Comparison of ENCODE assay signal across 9 mouse cellular contexts in the genomic region with DNA sequence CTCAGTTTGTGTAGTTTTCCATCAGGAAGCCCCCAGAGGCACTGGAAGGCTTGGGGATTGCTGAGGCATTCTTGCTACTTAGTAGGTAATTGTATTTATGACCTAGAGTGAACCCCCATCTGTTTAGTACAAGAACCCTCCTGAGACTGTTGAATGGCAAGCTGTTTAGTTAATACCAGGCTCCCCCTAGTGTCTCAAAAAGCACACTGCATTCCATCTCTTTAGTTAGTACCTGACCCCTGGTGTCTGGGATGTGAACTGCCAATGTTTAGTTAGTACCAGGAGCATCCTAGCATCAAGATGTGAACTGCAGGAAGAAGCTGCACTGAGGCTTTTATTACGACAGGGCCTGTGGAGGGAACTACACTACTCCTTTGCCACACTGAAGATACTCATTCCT. TPM values are rescaled to one million over a fixed set of nuclear protein-coding genes. Genes with fewer than 3 reads are reported as not detected.
A peak's percentile ranks its signal among the peaks of the same experiment; 100 is the strongest.
DNase-seq lines count a peak whose midpoint lies in the region; ATAC-seq and TF ChIP-seq lines count a peak whose summit lies in the region.
"Had no signal": no experiment of that assay in that cellular context is flagged by ENCODE, and none has a peak within 500 bp of the region (broad histone marks: within the 10 kb centered on the region; RNA-seq: fewer than 3 reads in every experiment).

No protein-coding gene starts in this region.

- no peak for TF ChIP-seq POLR2A in cortical plate, adult 2 months (IDR thresholded peaks at IDR 0.05; ENCODE audit: extremely low read depth, insufficient read depth, low read length)

- H3K9me3 ChIP-seq in kidney, embryonic 16.5 days (ENCODE audit: low read length): no peaks in the 10 kb centered on the region
- H3K9me3 ChIP-seq in liver, embryonic 11.5 days (ENCODE audit: control insufficient read depth, low read length): no peaks in the 10 kb centered on the region
- H3K9me3 ChIP-seq in neural tube, embryonic 13.5 days: no peaks in the 10 kb centered on the region
- H3K9me3 ChIP-seq: embryonic facial prominence, embryonic 12.5 days had no signal

- peak; percentile 92 for ATAC-seq in activated CD4-positive, CD25-positive, alpha-beta regulatory T cell, adult 4 months
- ATAC-seq in kidney, embryonic 16.5 days (ENCODE audit: low FRiP score, low TSS enrichment): peak; percentile 63; the same call in 1 of the 2 replicates
- ATAC-seq in liver, embryonic 11.5 days (replicated peaks; ENCODE audit: low FRiP score): 0 out of 2 replicates have a peak, but pooled peaks have one; percentile 49
- ATAC-seq in neural tube, embryonic 13.5 days (ENCODE audit: low read depth): peak; percentile 74

- DNase-seq in 416B (ENCODE audit: low read depth): peak; percentile 93
- peak; percentile 42 for DNase-seq in gastrocnemius, postnatal 25 days
- peak; percentile 36 for DNase-seq in liver, embryonic 11.5 days (ENCODE audit: low spot score)
- peak; percentile 82 for DNase-seq in telencephalon, adult 2 months (ENCODE audit: low read depth, low spot score)

- H3K4me1 ChIP-seq in cortical plate, adult 2 months (ENCODE audit: control insufficient read depth, insufficient read depth, low read length): no peaks in the 10 kb centered on the region
- H3K4me1 ChIP-seq in kidney, embryonic 16.5 days (ENCODE audit: insufficient read depth, low read length): peaks cover 5% of the 10 kb centered on the region; the same call in 1 of the 2 replicates
- H3K4me1 ChIP-seq in liver, embryonic 11.5 days (replicated peaks; ENCODE audit: control insufficient read depth, insufficient read depth, low read length): peaks cover 7% of the 10 kb centered on the region; the same call in 1 of the 2 replicates
- H3K4me1 ChIP-seq in neural tube, embryonic 13.5 days (replicated peaks): 0 out of 2 replicates have a peak, but pooled peaks cover 8% of the 10 kb centered on the region
- H3K4me1 ChIP-seq: embryonic facial prominence, embryonic 12.5 days had no signal

- no peaks in the 10 kb centered on the region for H3K27me3 ChIP-seq in kidney, embryonic 16.5 days (ENCODE audit: insufficient read depth, low read length)
- H3K27me3 ChIP-seq in liver, embryonic 11.5 days (replicated peaks; ENCODE audit: control insufficient read depth, insufficient read depth, low read length): no peaks in the 10 kb centered on the region
- no peaks in the 10 kb centered on the region for H3K27me3 ChIP-seq in neural tube, embryonic 13.5 days
- H3K27me3 ChIP-seq: embryonic facial prominence, embryonic 12.5 days had no signal

- TF ChIP-seq CTCF in cortical plate, adult 2 months (IDR thresholded peaks at IDR 0.05; ENCODE audit: extremely low read depth, insufficient read depth, low read length): peak; percentile 85

- H3K4me3 ChIP-seq in cortical plate, adult 2 months (ENCODE audit: insufficient read depth, low read length): no peak overlapping the region
- no peak overlapping the region for H3K4me3 ChIP-seq in kidney, embryonic 16.5 days (ENCODE audit: low read length)
- no peak overlapping the region for H3K4me3 ChIP-seq in liver, embryonic 11.5 days (ENCODE audit: low read depth, low read length)
- H3K4me3 ChIP-seq in neural tube, embryonic 13.5 days: no peak overlapping the region
- H3K4me3 ChIP-seq: embryonic facial prominence, embryonic 12.5 days had no signal

- 21% methylated on average over 1 of the region's 1 CpGs for WGBS in kidney, embryonic 16.5 days
- 24% methylated on average over 1 of the region's 1 CpGs for WGBS in liver, embryonic 11.5 days
- 34% methylated on average over 1 of the region's 1 CpGs for WGBS in neural tube, embryonic 13.5 days

- H3K4me2 ChIP-seq in kidney, embryonic 16.5 days (replicated peaks; ENCODE audit: low read depth, low read length): no peak overlapping the region
- no peak overlapping the region for H3K4me2 ChIP-seq in liver, embryonic 11.5 days
- no peak overlapping the region for H3K4me2 ChIP-seq in neural tube, embryonic 13.5 days
- H3K4me2 ChIP-seq: embryonic facial prominence, embryonic 12.5 days had no signal

- H3K27ac ChIP-seq in cortical plate, adult 2 months (ENCODE audit: insufficient read depth, low read length): no peak overlapping the region
- H3K27ac ChIP-seq in kidney, embryonic 16.5 days (ENCODE audit: low read length): no peak overlapping the region
- H3K27ac ChIP-seq in liver, embryonic 11.5 days (ENCODE audit: low read depth, low read length): no peak overlapping the region
- no peak overlapping the region for H3K27ac ChIP-seq in neural tube, embryonic 13.5 days (replicated peaks)
- H3K27ac ChIP-seq: embryonic facial prominence, embryonic 12.5 days had no signal

- H3K36me3 ChIP-seq in kidney, embryonic 16.5 days (ENCODE audit: insufficient read depth, low read length): no peaks in the 10 kb centered on the region
- H3K36me3 ChIP-seq in liver, embryonic 11.5 days (ENCODE audit: control insufficient read depth, insufficient read depth, low read length): no peaks in the 10 kb centered on the region
- H3K36me3 ChIP-seq in neural tube, embryonic 13.5 days: no peaks in the 10 kb centered on the region

- H3K9ac ChIP-seq in kidney, embryonic 16.5 days (replicated peaks; ENCODE audit: low read length): no peak overlapping the region
- no peak overlapping the region for H3K9ac ChIP-seq in liver, embryonic 11.5 days (ENCODE audit: low read depth, low read length)
- H3K9ac ChIP-seq in neural tube, embryonic 13.5 days: no peak overlapping the region
- H3K9ac ChIP-seq: embryonic facial prominence, embryonic 12.5 days had no signal

RNA-seq across cellular contexts. Expression of a gene that starts 30.5 kb away (rescaled TPM):
- polyA plus RNA-seq in activated CD4-positive, CD25-positive, alpha-beta regulatory T cell, adult 4 months (2017; shearing (Covaris generic)): 10 to 100 TPM; 16.9 to 17.6 TPM
- polyA plus RNA-seq in cortical plate, adult 2 months (2012; rRNA removed): 10.9 and 13.7 TPM in 2 replicates
- total RNA-seq in gastrocnemius, postnatal 25 days (2021): 1 to 10 TPM in 1 of 2 experiments, under 1 TPM in 1; 0.49 to 1.7 TPM
- 55.3 and 58.0 TPM in 2 replicates for polyA plus RNA-seq in kidney, embryonic 16.5 days (2015; fragmentation: Nextera tagmentation; extraction: Ambion mirVana)
- 28.6 and 30.2 TPM in 2 replicates for polyA plus RNA-seq in liver, embryonic 11.5 days (2014; fragmentation: Nextera tagmentation; extraction: Ambion mirVana)
- 68.8 and 72.4 TPM in 2 replicates for polyA plus RNA-seq in neural tube, embryonic 13.5 days (2015; fragmentation: Nextera tagmentation; extraction: Ambion mirVana)

Comparison
In these comparisons a context has a peak if more than half of its experiments do, and no peak if none do; other contexts are left out.
1. DNase-seq: peak in every context shown above with its lines; median percentile 93 in 416B; 82 in telencephalon, adult 2 months; 42 in gastrocnemius, postnatal 25 days; 36 in liver, embryonic 11.5 days.